Mouse (Mus musculus) common myeloid progenitor, adult 5-6 weeks (primary cell): ENCODE data around the gene Xpnpep3. TPM values are rescaled to one million over a fixed set of nuclear protein-coding genes. Genes with fewer than 3 reads are reported as not detected.
A peak's percentile ranks its signal among the peaks of the same experiment; 100 is the strongest.
"Not testable (repeated sequence)": the region's sequence is repeated elsewhere in the genome, so short reads cannot be mapped to it uniquely, and the experiment has no call there.

Source experiments
- ATAC-seq: replicated peaks from 2 replicates; pipeline ENCODE4 v1.8.0; 2016; ENCODE audit warnings: low read depth, mild to moderate bottlenecking, moderate TSS enrichment, inconsistent platforms; ENCODE audit not compliant: poor library complexity, severe bottlenecking
- total RNA-seq: library from RNA; stranded (forward); fragments of 200-1000, 187-1606 nt; gene quantifications from 2 replicates; pipeline ENCODE4 v1.2.3, GENCODE M21; 2017

Xpnpep3 gene
- total RNA-seq, 1 experiment from 2014 or later = 25.1 TPM

DNA sequence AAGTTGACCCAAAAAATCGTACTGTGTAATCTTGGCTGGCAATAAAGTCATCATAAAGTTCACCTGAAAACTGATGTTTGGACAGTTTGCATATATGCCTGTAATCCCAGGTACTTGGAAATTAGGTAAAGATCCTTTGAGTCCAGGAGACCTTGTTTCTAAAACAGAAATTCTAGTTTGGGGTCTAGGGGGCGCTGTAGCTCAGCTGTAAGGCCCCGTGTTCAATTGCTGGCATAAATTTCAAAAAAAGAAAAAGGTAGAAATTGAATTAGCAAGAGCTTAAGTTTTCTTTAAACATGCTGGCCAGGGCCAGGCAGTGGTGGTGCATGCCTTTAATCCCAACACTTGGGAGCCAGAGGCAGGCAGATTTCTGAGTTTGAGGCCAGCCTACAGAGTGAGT is 75.7 kb downstream of the Xpnpep3 start:
- no peak for ATAC-seq

DNA sequence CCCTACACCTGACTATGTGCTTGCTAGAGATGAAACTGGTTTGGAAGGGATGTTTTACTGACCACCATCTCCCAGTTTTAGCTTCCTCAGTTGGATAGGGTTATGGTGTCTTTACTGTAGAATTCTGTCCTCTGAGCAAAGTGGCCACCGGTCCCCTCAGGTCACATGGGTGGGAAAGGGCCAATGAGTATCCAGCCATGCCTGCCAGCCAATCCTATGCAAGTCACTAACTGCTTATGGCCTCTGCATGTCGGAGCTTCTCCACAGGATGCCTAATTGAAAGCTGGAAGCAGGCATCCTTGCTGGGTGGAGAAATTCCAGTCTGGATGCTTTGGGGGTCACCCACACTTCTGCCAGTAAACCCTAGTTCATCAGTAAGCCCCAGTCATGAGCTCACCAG is 76.7 kb downstream of the Xpnpep3 start:
- ATAC-seq = no peak

DNA sequence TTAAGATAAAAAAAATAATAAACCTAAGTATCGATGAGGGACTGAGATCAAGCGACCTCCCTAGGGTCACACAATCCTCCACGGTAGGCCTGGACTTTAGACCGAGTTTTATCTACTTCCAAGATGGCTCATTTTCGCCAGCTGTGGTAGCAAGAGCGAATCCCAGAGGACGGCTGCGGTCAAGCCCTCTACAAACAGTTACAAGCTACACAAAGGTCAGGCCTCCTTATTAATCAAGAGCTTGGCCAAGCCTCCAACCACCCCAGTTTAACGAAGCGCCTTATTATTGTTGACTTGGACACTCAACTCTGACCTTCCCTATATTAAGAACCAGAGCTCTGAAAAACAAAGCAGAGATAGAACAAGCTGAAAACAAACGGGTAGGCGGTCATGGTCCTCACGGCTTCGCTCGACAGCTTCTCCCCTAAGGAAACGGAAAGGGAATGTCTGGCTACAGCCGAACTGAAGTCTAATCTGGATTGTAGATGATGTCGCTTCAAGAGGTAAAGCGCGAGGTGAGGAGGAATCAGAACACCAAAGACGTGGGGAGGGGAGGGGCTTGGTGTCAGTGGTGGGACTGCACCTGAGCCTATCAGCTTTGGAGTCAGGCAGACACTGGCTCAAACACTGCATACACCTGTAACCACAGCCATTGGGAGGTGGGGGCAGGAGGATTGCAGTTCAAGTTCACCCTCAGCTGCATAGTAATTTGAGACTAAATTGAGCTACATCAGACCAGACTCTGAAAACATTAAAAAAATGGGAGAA is 79.7 kb downstream of the Xpnpep3 start:
- ATAC-seq = no peak

DNA sequence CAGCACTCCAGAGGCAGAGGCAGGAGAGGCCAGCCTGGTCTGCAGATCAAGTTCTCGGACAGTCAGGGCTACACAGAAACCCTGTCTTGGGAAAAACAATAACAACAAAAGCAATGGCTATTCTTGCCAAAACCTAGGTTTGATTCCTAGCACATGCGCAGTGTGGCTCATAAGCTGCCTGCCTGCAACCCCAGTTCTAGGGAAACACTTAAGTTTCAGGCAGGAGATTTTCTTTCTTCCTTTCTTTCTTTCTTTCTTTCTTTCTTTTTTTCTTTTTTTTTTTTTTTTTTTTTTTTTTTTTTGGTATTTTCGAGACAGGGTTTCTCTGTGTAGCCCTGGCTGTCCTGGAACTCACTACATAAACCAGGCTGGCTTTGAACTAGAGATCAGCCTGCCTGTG is 80.3 kb downstream of the Xpnpep3 start:
- ATAC-seq = not testable (repeated sequence)

DNA sequence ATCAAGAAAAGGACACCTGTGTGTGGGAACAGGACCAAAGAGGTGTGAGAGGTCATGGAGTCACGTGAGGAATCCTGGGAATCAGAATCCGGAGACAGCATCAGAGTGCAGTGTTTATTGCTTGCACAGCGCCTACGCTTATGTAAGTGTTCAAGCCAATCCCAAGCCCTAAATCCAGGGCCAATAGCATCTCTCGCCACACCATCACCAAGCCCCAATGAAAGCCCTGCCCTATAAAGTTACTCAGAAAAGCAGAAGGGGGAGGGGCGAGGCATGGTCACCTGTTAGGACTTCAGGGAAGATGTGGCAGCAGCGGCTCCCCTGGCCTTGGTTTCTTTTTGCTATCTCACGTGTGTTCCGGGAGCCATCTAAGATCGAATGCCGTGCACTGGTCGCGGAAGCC is 81.0 kb downstream of the Xpnpep3 start:
- peak; percentile 90 for ATAC-seq

DNA sequence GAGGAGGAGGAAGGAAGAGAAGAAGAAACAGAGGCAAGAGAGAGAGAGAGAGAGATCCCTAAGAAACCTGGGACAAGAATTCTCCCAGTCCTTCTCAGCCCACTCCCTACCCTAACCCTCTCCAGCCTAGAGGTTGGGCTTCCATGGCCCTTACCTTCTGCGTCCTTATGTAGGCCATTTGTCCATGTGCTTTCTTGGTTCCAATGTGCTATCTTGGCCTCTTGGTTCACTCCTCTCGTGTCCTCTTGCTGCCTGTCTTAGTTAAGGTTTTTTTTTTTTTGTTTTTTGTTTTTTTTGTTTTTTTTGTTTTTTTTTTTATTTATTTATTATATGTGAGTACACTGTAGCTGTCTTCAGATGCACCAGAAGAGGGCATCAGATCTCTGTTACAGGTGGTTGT is 83.0 kb downstream of the Xpnpep3 start:
- ATAC-seq = no peak

DNA sequence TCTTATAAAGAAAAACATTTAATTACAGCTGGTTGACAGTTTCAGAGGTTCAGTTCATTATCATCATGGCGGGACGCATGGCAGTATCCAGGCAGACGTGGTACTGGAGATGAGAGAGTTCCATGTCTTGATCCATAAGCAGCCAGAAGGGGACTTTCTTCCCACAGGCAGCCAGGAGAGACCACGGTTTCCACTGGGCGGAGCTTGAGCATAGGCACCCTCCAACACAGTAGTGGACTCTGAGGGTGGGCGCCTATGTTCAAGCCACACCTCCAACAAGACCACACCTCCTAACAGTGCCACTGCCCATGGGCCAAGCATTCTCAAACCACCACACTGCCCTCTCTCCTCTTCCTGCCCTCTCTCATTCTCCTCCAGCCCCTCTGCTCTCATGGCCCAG is 83.8 kb downstream of the Xpnpep3 start:
- no peak for ATAC-seq

DNA sequence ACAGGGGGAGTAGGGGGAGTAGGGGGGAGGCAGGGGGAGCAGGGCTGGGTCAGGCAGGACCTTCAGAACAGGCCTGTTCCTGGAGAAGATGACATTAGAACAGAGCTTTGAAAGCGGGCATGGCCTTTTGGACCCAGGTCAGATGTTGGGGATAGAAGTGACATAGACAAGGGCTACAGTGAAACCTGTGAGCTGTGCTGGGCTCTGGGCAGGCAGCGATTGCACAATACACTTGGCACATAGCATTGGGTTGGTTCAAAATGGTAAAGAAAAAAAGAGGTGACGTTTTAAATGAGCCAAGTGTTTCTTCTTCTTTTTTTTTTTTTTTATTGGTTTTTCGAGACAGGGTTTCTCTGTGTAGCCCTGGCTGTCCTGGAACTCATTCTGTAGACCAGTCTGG is 85.5 kb downstream of the Xpnpep3 start:
- ATAC-seq = peak; percentile 64

DNA sequence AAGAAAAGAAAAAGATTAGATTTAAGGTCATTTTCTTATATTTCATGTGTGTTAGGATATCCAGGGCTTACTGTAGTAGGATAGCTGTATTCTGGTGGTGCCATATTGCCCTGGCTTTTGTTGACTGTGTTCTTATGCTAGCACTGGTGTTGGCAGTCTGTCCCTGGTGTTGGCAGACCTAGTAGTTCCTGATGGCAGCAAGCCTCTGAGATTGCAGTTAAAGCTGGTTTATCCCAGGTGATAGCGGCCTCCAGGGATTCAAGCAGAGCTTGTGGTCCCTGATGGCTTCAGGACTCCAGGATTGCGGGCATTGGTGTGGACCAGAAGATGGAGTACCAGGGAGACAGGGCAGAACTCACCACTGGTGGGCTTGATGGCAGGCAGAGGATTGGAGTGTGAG is 103.5 kb downstream of the Xpnpep3 start:
- ATAC-seq = no peak

DNA sequence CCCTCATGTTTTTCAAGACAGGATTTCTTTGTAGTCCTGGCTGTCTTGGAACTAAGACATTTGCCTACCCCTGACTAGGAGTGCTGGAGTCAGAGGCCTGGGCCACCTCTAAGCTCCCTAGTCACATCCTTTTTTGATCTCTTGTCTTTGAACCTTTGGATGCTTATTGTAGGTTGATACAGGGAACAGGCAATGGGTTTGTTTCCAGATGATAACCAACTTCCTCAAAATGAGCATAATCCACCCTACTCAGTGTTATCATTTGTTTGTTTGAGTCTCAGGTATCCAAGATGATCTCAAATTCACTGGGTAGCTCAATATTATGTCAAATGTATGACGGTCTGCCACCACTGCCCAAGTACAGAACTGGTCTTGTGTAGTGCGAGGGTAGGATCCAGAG is 104.1 kb downstream of the Xpnpep3 start:
- no peak for ATAC-seq

Other genes with a start within 250 kb of the Xpnpep3 start
- 10.5 and 13.8 TPM in 2 replicates for gene Mrtfa, start 209.4 kb upstream of the Xpnpep3 start, total RNA-seq
- gene Mchr1, start 164.6 kb upstream of the Xpnpep3 start, total RNA-seq = not detected in 2 replicates
- gene Slc25a17, start 39.3 kb upstream of the Xpnpep3 start, total RNA-seq = 82.7 and 97.2 TPM in 2 replicates
- gene St13, start 61 bp upstream of the Xpnpep3 start, total RNA-seq = 391 and 469 TPM in 2 replicates
- 0.15 TPM in 1 of 2 replicates, not detected in the other for gene Dnajb7, start 8.2 kb downstream of the Xpnpep3 start, total RNA-seq
- 202 and 239 TPM in 2 replicates for gene Rbx1, start 66.2 kb downstream of the Xpnpep3 start, total RNA-seq
- 37.0 and 45.9 TPM in 2 replicates for gene Ep300, start 185.2 kb downstream of the Xpnpep3 start, total RNA-seq